Mouse (Mus musculus): ENCODE data around the gene Gucy1b1. TPM values are rescaled to one million over a fixed set of nuclear protein-coding genes. Genes with fewer than 3 reads are reported as not detected.

Gucy1b1 gene
- total RNA-seq, 2 experiments from 2014 or later: 2.1 TPM; not detected in 1

Other genes with a start within 250 kb of the Gucy1b1 start
- gene Ctso, start 142.1 kb downstream of the Gucy1b1 start, total RNA-seq (2014; fragmentation: Nextera tagmentation): 9.1 and 11.2 TPM in 2 replicates
- 2.8 and 7.4 TPM in 2 replicates for gene Ctso, start 142.1 kb downstream of the Gucy1b1 start, total RNA-seq (2017)
- not detected in 2 replicates for gene Tdo2, start 98.5 kb downstream of the Gucy1b1 start, total RNA-seq (2014; fragmentation: Nextera tagmentation)
- gene Tdo2, start 98.5 kb downstream of the Gucy1b1 start, total RNA-seq (2017): not detected in 2 replicates
- gene Asic5, start 92.4 kb downstream of the Gucy1b1 start, total RNA-seq (2014; fragmentation: Nextera tagmentation): not detected in 2 replicates
- not detected in 2 replicates for gene Asic5, start 92.4 kb downstream of the Gucy1b1 start, total RNA-seq (2017)
- gene Gucy1a1, start 71.1 kb upstream of the Gucy1b1 start, total RNA-seq (2014; fragmentation: Nextera tagmentation): 0.32 TPM in 1 of 2 replicates, not detected in the other
- 1.2 and 5.1 TPM in 2 replicates for gene Gucy1a1, start 71.1 kb upstream of the Gucy1b1 start, total RNA-seq (2017)